Mouse (Mus musculus) left cerebral cortex, postnatal 10 days (tissue): ENCODE measurements around the gene Olfr1013. TPM values are rescaled to one million over a fixed set of nuclear protein-coding genes. Genes with fewer than 3 reads are reported as not detected.

ENCODE experiments used
- DNase-seq, 2 experiments: peaks; one replicate each; pipeline ENCODE4 v3.0.0; 2021 to 2022; ENCODE audit warnings: low spot score in 2 of 2, mixed read lengths in 1 of 2; ENCODE audit errors: extremely low spot score in 1 of 2
- intact Hi-C: fragments of 180-260 bp; cut with DNase I; formaldehyde crosslinking; loops from one replicate; pipeline ENCODE4 v1.15.1; 2025
- total RNA-seq, 2 experiments: library from RNA; stranded (reverse); gene quantifications; 2 replicates each; pipeline ENCODE4 v1.2.3; 2021

Olfr1013 gene
- total RNA-seq = not detected

DNA sequence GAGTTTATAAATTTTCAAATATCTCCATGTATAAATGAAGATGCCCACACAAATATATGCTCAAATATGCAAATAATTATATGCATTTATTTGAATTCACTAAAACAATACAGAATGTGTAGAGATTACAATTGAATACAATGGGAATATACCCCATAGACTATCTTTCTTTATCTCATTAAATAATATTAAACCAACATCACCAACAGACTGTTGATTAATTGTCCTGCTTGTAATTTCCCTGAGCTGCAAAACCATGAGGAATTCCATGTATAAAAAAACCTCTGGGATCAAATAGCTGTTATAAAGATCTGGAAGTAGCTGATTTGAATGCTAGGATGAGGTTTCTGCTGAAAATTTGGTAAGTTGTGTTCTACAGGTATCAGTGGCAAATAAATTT lies at the start of gene Olfr1013:
Gene Olfr1013, plus strand, starts transcription at position 301 of the 400 bp plus-strand sequence.
- intact Hi-C loops = no loop called here
- no peak for DNase-seq

DNA sequence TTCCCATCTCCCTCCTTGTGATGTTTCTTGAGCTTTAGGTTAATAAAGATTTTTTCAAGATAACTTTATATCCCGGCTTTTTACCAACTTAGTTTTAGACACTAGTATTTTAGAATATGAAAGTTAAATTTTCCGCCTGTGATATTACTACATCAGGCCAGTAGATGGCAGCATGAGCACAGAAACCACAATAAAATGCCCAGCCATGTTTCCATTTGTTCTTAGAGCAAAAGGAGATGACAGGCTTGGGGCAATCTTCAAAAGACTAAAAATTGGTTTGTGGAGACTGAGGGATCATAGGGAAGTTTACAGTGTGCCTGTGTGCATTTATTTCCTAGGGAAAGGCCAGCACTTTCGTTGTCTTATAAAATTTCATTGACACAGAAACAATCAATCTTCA lies 41.1 kb upstream of the Olfr1013 start:
- peak in 1 of 2 experiments; percentile 44 for DNase-seq
- intact Hi-C loops = loop anchor here (5.0 kb wide), 1 partner anchor 737 kb away; no protein-coding TSS in a partner anchor

DNA sequence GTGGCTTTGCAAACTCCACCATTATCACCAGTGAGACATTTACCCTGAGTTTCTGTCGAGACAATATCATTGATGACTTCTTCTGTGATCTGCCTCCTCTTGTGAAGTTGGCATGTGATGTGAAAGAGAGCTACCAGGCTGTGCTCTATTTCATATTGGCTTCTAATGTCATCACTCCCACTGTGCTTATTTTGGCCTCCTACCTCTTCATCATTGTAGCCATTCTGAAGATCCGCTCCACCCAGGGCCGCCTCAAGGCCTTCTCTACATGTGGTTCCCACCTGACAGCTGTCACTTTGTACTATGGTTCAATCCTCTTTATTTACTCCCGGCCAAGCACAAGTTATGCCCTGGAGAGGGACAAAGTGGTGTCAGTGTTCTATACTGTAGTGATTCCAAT lies 13.1 kb upstream of the Olfr1013 start:
- intact Hi-C loops = no loop called here
- no peak for DNase-seq

DNA sequence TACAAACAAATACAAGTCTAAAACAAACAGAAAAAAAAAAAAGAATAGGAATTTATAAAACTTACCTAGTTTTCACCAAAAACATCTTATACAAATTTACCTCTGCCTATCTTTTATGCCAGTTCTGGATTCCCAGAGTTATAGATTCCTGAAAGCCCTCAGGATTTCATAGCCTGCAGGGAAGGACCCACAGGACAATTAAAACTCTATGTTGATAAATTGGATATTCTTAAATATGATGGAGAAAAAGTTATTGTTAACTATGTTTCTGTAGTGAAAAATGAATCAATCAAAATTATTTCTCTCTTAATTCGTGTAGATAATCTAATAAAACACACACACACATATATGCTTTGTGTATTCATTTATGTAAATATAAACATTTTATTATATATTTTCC lies 4.2 kb upstream of the Olfr1013 start, which contains the start of gene Olfr1012:
Gene Olfr1012, minus strand, starts transcription at position 101 of the 400 bp plus-strand sequence.
- intact Hi-C loops = no loop called here
- DNase-seq = no peak

DNA sequence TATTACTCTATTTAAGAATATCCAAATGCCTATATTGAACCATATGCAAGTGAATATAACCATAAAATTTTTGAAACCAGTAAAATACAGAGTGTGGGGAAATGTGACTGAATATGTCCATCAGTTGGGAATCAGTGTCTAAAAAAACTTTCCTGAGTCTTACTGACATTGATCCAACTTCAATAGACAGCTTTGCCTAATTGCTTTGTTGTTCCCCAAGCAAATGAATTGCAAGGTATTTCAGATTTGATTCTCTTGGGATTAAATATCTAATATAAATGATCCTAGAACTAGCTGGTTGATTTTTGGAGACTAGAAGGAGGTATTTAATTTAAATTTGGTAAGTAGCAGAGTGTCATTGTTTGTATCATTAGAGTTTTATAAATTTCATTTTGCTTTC lies 5.5 kb downstream of the Olfr1013 start, which contains the start of gene Olfr1014:
Gene Olfr1014, plus strand, starts transcription at position 301 of the 400 bp plus-strand sequence.
- DNase-seq = no peak
- intact Hi-C loops = no loop called here

DNA sequence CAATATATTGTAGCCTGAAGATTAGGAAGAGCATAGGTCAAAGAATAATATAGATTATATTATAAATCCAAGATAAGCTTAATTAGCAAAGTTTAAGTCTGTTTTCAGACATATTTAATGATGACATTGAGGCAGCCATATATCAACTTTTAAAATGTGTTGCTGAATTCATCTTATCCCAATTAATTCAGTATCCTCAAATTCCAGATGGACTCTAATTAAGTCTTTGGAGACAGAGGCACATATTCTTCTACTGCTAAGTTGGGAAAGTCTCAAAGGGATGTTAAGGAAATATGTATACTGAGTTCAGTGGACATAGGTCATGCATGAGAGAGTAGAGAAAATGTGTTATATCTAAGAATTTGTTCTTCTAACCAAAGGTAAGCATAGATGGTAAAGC lies 14.8 kb downstream of the Olfr1013 start, which contains the start of gene Olfr1015:
Gene Olfr1015, plus strand, starts transcription at position 301 of the 400 bp plus-strand sequence.
- DNase-seq = no peak
- intact Hi-C loops = no loop called here

DNA sequence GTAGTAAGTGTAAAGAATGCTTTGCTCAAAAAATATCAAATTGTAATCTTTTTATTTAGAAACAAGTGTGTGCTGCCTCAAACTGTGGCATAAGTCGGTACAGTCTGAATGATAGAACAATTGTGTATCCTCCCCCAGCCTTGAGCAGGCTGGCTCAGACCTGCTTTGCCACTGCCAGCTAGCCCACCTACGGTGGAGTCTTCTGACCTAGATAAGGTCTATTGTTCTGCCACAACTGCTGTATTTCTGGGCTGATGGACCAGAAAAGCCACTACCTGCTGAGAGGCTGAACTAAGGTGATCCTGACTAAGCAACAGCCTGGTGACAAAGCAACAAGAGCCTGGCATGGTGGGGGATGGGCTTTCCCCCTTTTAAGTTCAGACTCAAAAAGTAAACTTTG lies 25.4 kb downstream of the Olfr1013 start:
- intact Hi-C loops = no loop called here

DNA sequence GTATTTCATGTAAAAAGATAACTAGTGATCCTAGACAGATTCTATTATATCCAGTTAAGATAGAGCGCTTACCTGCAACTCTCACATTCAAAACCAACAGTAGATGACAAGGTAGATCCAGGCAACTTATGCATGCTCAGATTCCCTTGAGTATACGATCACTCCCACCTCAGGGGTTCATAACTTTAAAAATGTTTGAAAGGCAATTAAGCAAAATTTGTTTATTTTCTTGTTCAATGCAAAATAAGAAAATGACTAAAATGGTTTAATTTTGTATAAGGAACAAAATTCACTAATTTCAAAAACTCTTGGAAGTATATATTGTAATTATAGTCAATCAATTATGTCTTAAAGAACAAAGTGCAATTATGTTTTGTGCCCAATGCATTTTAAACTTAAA lies 35.5 kb downstream of the Olfr1013 start, which contains the start of gene Olfr1016:
Gene Olfr1016, minus strand, starts transcription at position 101 of the 400 bp plus-strand sequence.
- no peak for DNase-seq
- intact Hi-C loops = no loop called here

More for the DNA sequence above, 25.4 kb downstream of the Olfr1013 start:
- no peak for DNase-seq

DNA sequence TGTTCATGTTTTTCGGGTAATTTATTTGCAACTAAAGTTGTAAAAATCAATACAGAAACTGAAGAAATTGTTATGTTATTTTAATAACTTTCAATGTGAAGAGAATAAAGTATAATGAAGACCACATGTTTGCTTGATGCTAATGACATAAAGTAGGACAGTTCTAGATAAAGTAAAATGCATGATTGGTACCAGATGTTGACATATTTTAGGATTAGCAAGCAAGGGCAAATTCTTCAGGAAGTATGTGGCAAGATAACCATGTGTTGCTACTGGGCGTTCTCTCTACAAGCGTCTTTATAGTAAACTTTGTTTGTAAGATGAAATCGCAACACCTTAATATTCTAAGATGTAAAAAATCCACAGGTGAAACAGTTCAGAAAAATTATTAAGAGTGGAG lies 37.6 kb downstream of the Olfr1013 start:
- intact Hi-C loops = no loop called here
- DNase-seq = no peak

DNA sequence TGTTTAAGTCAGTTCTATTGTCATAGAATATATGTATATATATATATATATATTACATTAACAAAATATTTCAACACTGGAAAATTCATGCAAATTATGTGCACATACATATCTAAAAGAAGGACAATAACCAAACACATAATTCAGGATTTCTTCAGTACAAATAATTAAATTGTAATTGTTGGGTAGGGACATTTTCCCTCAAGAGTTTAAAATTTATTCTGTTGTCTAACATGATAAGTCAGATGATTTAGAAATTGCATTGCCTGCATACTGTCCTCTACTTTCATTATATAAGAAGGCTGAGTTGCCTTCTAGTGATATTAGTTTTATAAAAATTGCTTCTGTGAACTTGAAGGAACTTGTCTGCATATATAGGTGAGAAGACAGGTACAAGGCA lies 51.3 kb downstream of the Olfr1013 start, which contains the start of gene Olfr1018:
Gene Olfr1018, plus strand, starts transcription at position 301 of the 400 bp plus-strand sequence.
- intact Hi-C loops = no loop called here
- DNase-seq = no peak

Other genes with a start within 250 kb of the Olfr1013 start
- gene 4833423E24Rik, start 248.1 kb upstream of the Olfr1013 start, total RNA-seq = under 1 TPM; 0.20 to 0.28 TPM
- gene Olfr996, start 187.9 kb upstream of the Olfr1013 start, total RNA-seq = not detected
- gene Olfr998, start 178.2 kb upstream of the Olfr1013 start, total RNA-seq = not detected
- gene Olfr1000, start 155.2 kb upstream of the Olfr1013 start, total RNA-seq = not detected
- gene Olfr1002, start 116.4 kb upstream of the Olfr1013 start, total RNA-seq = not detected
- not detected for gene Olfr154, start 102.6 kb upstream of the Olfr1013 start, total RNA-seq
- not detected for gene Olfr1006, start 88.3 kb upstream of the Olfr1013 start, total RNA-seq
- gene Olfr1008, start 77.7 kb upstream of the Olfr1013 start, total RNA-seq = not detected
- not detected for gene Olfr1009, start 51.7 kb upstream of the Olfr1013 start, total RNA-seq
- not detected for gene Olfr1012, start 4.3 kb upstream of the Olfr1013 start, total RNA-seq
- gene Olfr1014, start 5.6 kb downstream of the Olfr1013 start, total RNA-seq = not detected
- not detected for gene Olfr1015, start 14.9 kb downstream of the Olfr1013 start, total RNA-seq
- gene Olfr1016, start 35.4 kb downstream of the Olfr1013 start, total RNA-seq = not detected
- not detected for gene Olfr1018, start 51.4 kb downstream of the Olfr1013 start, total RNA-seq
- gene Olfr1019, start 78.4 kb downstream of the Olfr1013 start, total RNA-seq = not detected
- gene Olfr1020, start 79.9 kb downstream of the Olfr1013 start, total RNA-seq = not detected
- gene Olfr1022, start 101.5 kb downstream of the Olfr1013 start, total RNA-seq = not detected
- gene Olfr1023, start 118.5 kb downstream of the Olfr1013 start, total RNA-seq = not detected
- gene Olfr1024, start 138.0 kb downstream of the Olfr1013 start, total RNA-seq = not detected
- not detected for gene Olfr1025-ps1, start 148.1 kb downstream of the Olfr1013 start, total RNA-seq
- not detected for gene Olfr1026, start 154.5 kb downstream of the Olfr1013 start, total RNA-seq
- not detected for gene Olfr1028, start 183.3 kb downstream of the Olfr1013 start, total RNA-seq
- not detected for gene Olfr1029, start 206.8 kb downstream of the Olfr1013 start, total RNA-seq
- gene Olfr1030, start 212.2 kb downstream of the Olfr1013 start, total RNA-seq = not detected
- gene Olfr1031, start 223.2 kb downstream of the Olfr1013 start, total RNA-seq = not detected
- not detected for gene Olfr1032, start 238.4 kb downstream of the Olfr1013 start, total RNA-seq